ENCODE assay signal across 8 mouse cellular contexts in genomic region chr10:79916808-79917531, GRCm38 (mm10). TPM values are rescaled to one million over a fixed set of nuclear protein-coding genes. Genes with fewer than 3 reads are reported as not detected.
A peak's percentile ranks its signal among the peaks of the same experiment; 100 is the strongest.
DNase-seq lines count a peak whose midpoint lies in the region; ATAC-seq and TF ChIP-seq lines count a peak whose summit lies in the region.

Gene Kiss1r (plus strand): TSS chr10:79916971.

- WGBS in forebrain, embryonic 14.5 days = 1% methylated on average over 36 of the region's 42 CpGs
- 3% methylated on average over 42 of the region's 42 CpGs for WGBS in liver, embryonic 16.5 days (ENCODE audit: insufficient replicate concordance)
- WGBS in neural tube, embryonic 11.5 days = 2% methylated on average over 42 of the region's 42 CpGs
- 2% methylated on average over 42 of the region's 42 CpGs for WGBS in stomach, postnatal 0 days

- H3K79me2 ChIP-seq in CH12.LX (replicated peaks; ENCODE audit: control insufficient read depth, extremely low read depth, insufficient read depth, poor library complexity, severe bottlenecking) = no peaks in the 10 kb centered on the region; the same call in 1 of the 2 replicates

- peak; percentile 64 for DNase-seq in CH12.LX (ENCODE audit: extremely low read depth)
- peak; percentile 83 for DNase-seq in forebrain, embryonic 14.5 days (ENCODE audit: low spot score)
- peak; percentile 90 to 91 for DNase-seq in heart, postnatal 10 days
- DNase-seq in kidney, postnatal 4 days = peak; percentile 92 to 93
- DNase-seq in neural tube, embryonic 11.5 days (ENCODE audit: low spot score) = peak; percentile 85
- peak; percentile 91 for DNase-seq in stomach, postnatal 0 days (ENCODE audit: low spot score)

- intact Hi-C loops in heart, postnatal 10 days (cut with DNase I) = loop anchor here (5.0 kb wide), 1 partner anchor 35 kb away; no protein-coding TSS in a partner anchor

- peak; percentile 95 for TF ChIP-seq POLR2A in CH12.LX (IDR thresholded peaks at IDR 0.05; ENCODE audit: low read depth, low read length)

- H3K27me3 ChIP-seq in CH12.LX (replicated peaks) = no peaks in the 10 kb centered on the region
- H3K27me3 ChIP-seq in forebrain, embryonic 14.5 days (replicated peaks; ENCODE audit: control insufficient read depth, insufficient read depth, low read length) = peaks cover 46% of the 10 kb centered on the region
- peaks cover 48% of the 10 kb centered on the region for H3K27me3 ChIP-seq in liver, embryonic 16.5 days (ENCODE audit: control insufficient read depth, insufficient read depth, low read depth, low read length)
- H3K27me3 ChIP-seq in neural tube, embryonic 11.5 days (ENCODE audit: control insufficient read depth, insufficient read depth, low read length) = peaks cover 49% of the 10 kb centered on the region
- peaks cover 2% of the 10 kb centered on the region; the same call in 1 of the 2 replicates for H3K27me3 ChIP-seq in stomach, postnatal 0 days (ENCODE audit: control insufficient read depth, insufficient read depth, low read length)

- peak within 1 kb of the TSS; percentile 83 to 93 (median 87) for H3K4me3 ChIP-seq in CH12.LX (replicated peaks in 1 of 3; ENCODE audit: low read depth in 2 of 3, low read length in 2 of 3, poor library complexity in 1 of 3)
- H3K4me3 ChIP-seq in forebrain, embryonic 14.5 days (ENCODE audit: low read depth, low read length) = peak within 1 kb of the TSS; percentile 82
- peak within 1 kb of the TSS; percentile 79 for H3K4me3 ChIP-seq in liver, embryonic 16.5 days (ENCODE audit: low read depth, low read length)
- peak within 1 kb of the TSS; percentile 74 for H3K4me3 ChIP-seq in neural tube, embryonic 11.5 days (ENCODE audit: low read depth, low read length)
- peak within 1 kb of the TSS; percentile 79 for H3K4me3 ChIP-seq in stomach, postnatal 0 days (ENCODE audit: low read depth, low read length)

- H3K9me3 ChIP-seq in CH12.LX (replicated peaks; ENCODE audit: low read length) = peaks cover 4% of the 10 kb centered on the region
- no peaks in the 10 kb centered on the region for H3K9me3 ChIP-seq in forebrain, embryonic 14.5 days (replicated peaks; ENCODE audit: control insufficient read depth, low read length)
- H3K9me3 ChIP-seq in liver, embryonic 16.5 days (replicated peaks; ENCODE audit: control insufficient read depth, low read length) = no peaks in the 10 kb centered on the region
- H3K9me3 ChIP-seq in neural tube, embryonic 11.5 days (ENCODE audit: control insufficient read depth, low read length) = no peaks in the 10 kb centered on the region
- H3K9me3 ChIP-seq in stomach, postnatal 0 days (ENCODE audit: control insufficient read depth, low read length) = no peaks in the 10 kb centered on the region

- H3K36me3 ChIP-seq in CH12.LX (replicated peaks in 1 of 2; ENCODE audit: control insufficient read depth in 1 of 2, insufficient read depth in 1 of 2, low read length in 1 of 2) = peaks cover 0 to 21% of the 10 kb centered on the region in 2 experiments
- no peaks in the 10 kb centered on the region for H3K36me3 ChIP-seq in forebrain, embryonic 14.5 days (ENCODE audit: control insufficient read depth, insufficient read depth, low read length)
- no peaks in the 10 kb centered on the region for H3K36me3 ChIP-seq in liver, embryonic 16.5 days (ENCODE audit: control insufficient read depth, insufficient read depth)
- H3K36me3 ChIP-seq in neural tube, embryonic 11.5 days (ENCODE audit: control insufficient read depth, insufficient read depth, low read length) = peaks cover under 1% of the 10 kb centered on the region; the same call in 1 of the 2 replicates
- H3K36me3 ChIP-seq in stomach, postnatal 0 days (ENCODE audit: control insufficient read depth, insufficient read depth, low read length) = peaks cover under 1% of the 10 kb centered on the region; the same call in 1 of the 2 replicates

- in situ Hi-C loops in CH12.LX (cut with MboI; ENCODE audit: low pct_ligation_motif_present, low pct_unique_long_range_greater_than_20kb, low sequenced_read_pairs) = no loop called here

- H3K27ac ChIP-seq in CH12.LX (ENCODE audit: insufficient read depth, low read depth) = no peak within 1 kb of the TSS
- H3K27ac ChIP-seq in forebrain, embryonic 14.5 days (ENCODE audit: low read depth, low read length) = peak within 1 kb of the TSS; percentile 60
- H3K27ac ChIP-seq in liver, embryonic 16.5 days (ENCODE audit: low read length) = peak within 1 kb of the TSS; percentile 88
- peak within 1 kb of the TSS; percentile 34; the same call in 1 of the 2 replicates for H3K27ac ChIP-seq in neural tube, embryonic 11.5 days (ENCODE audit: low read depth, low read length)
- H3K27ac ChIP-seq in stomach, postnatal 0 days (replicated peaks) = peak within 1 kb of the TSS; percentile 89

- H3K4me1 ChIP-seq in CH12.LX (ENCODE audit: control insufficient read depth in 1 of 2, insufficient read depth in 2 of 2) = peaks cover 10 to 30% of the 10 kb centered on the region in 2 experiments
- H3K4me1 ChIP-seq in forebrain, embryonic 14.5 days (ENCODE audit: control insufficient read depth, insufficient read depth, low read length) = peaks cover 17% of the 10 kb centered on the region
- H3K4me1 ChIP-seq in liver, embryonic 16.5 days (ENCODE audit: control insufficient read depth, low read depth, low read length) = peaks cover 71% of the 10 kb centered on the region
- H3K4me1 ChIP-seq in neural tube, embryonic 11.5 days (ENCODE audit: control insufficient read depth, insufficient read depth, low read length) = peaks cover 23% of the 10 kb centered on the region
- peaks cover 3% of the 10 kb centered on the region; the same call in 1 of the 2 replicates for H3K4me1 ChIP-seq in stomach, postnatal 0 days (replicated peaks; ENCODE audit: control insufficient read depth, insufficient read depth)

- ATAC-seq in cerebellum, adult (ENCODE audit: insufficient number of reproducible peaks, low FRiP score, low TSS enrichment) = peak; percentile 69
- ATAC-seq in forebrain, embryonic 14.5 days = peak; percentile 92
- ATAC-seq in liver, embryonic 16.5 days (ENCODE audit: low read depth) = peak; percentile 80
- ATAC-seq in neural tube, embryonic 11.5 days (ENCODE audit: insufficient read depth, low FRiP score, low TSS enrichment) = peak; percentile 79
- peak; percentile 72 for ATAC-seq in stomach, postnatal 0 days (ENCODE audit: low FRiP score, low TSS enrichment)

- dilution Hi-C loops in CH12.LX (cut with MboI; ENCODE audit: extremely low pct_ligation_motif_present, extremely low pct_unique_long_range_greater_than_20kb, low sequenced_read_pairs) = no loop called here

- peak within 1 kb of the TSS; percentile 94 for H3K9ac ChIP-seq in CH12.LX (ENCODE audit: insufficient read depth, low read depth)
- H3K9ac ChIP-seq in forebrain, embryonic 14.5 days (ENCODE audit: low read length) = peak within 1 kb of the TSS; percentile 96
- H3K9ac ChIP-seq in liver, embryonic 16.5 days (ENCODE audit: low read depth, low read length) = peak within 1 kb of the TSS; percentile 89
- peak within 1 kb of the TSS; percentile 92 for H3K9ac ChIP-seq in neural tube, embryonic 11.5 days (ENCODE audit: low read length)
- peak within 1 kb of the TSS; percentile 97 for H3K9ac ChIP-seq in stomach, postnatal 0 days (ENCODE audit: low read length)

- TF ChIP-seq CTCF in CH12.LX (conservative IDR thresholded peaks at IDR 0.05 in 1 of 2, IDR thresholded peaks at IDR 0.05 in 1 of 2; ENCODE audit: low read depth in 2 of 2, low read length in 2 of 2) = no peak
- no peak for TF ChIP-seq CTCF in stomach, postnatal 0 days (IDR thresholded peaks at IDR 0.05; ENCODE audit: low read depth)

- peak within 1 kb of the TSS; percentile 55 for H3K4me2 ChIP-seq in CH12.LX (ENCODE audit: insufficient read depth, low read depth, poor library complexity, severe bottlenecking)
- peak within 1 kb of the TSS; percentile 93 for H3K4me2 ChIP-seq in forebrain, embryonic 14.5 days (ENCODE audit: low read length)
- peak within 1 kb of the TSS; percentile 95 for H3K4me2 ChIP-seq in liver, embryonic 16.5 days (ENCODE audit: low read depth, low read length)
- peak within 1 kb of the TSS; percentile 73 for H3K4me2 ChIP-seq in neural tube, embryonic 11.5 days (ENCODE audit: low read depth)
- peak within 1 kb of the TSS; percentile 88 for H3K4me2 ChIP-seq in stomach, postnatal 0 days (replicated peaks; ENCODE audit: low read depth)

- no peak for TF ChIP-seq EP300 in CH12.LX (IDR thresholded peaks at IDR 0.05; ENCODE audit: low read length)
- no peak for TF ChIP-seq EP300 in stomach, postnatal 0 days (optimal IDR thresholded peaks at IDR 0.05)

- no peak for TF ChIP-seq RAD21 in CH12.LX (IDR thresholded peaks at IDR 0.05; ENCODE audit: low read depth, low read length)

TF ChIP-seq in CH12.LX, 34 proteins besides CTCF, POLR2A, EP300 and RAD21:
- TF ChIP-seq HCFC1 (IDR thresholded peaks at IDR 0.05; ENCODE audit: low read depth, low read length) (peak; percentile 70), NELFE (IDR thresholded peaks at IDR 0.05; ENCODE audit: low read depth, low read length) (peak; percentile 92), USF2 (conservative IDR thresholded peaks at IDR 0.05; ENCODE audit: low read depth, low read length) (no peak), TCF12 (IDR thresholded peaks at IDR 0.05; ENCODE audit: low read depth, low read length) (peak; percentile 88), TBP (conservative IDR thresholded peaks at IDR 0.05; ENCODE audit: low read depth, low read length) (0 out of 2 replicates have a peak, but pooled peaks have one; percentile 28), E2F4 (IDR thresholded peaks at IDR 0.05; ENCODE audit: insufficient replicate concordance, low read depth, low read length) (no peak), MXI1 (IDR thresholded peaks at IDR 0.05; ENCODE audit: low read depth, low read length) (peak; percentile 53), NRF1 (IDR thresholded peaks at IDR 0.05; ENCODE audit: low read depth, low read length) (0 out of 2 replicates have a peak, but pooled peaks have one; percentile 9), ZMIZ1 (IDR thresholded peaks at IDR 0.05; ENCODE audit: low read depth, low read length) (peak; percentile 40; the same call in 1 of the 2 replicates), SMC3 (IDR thresholded peaks at IDR 0.05; ENCODE audit: low read depth, low read length) (no peak)

RNA-seq across cellular contexts. Expression of gene Kiss1r, which starts in this region (rescaled TPM):
- total RNA-seq in CH12.LX (2012; rRNA removed) = 0.21 and 0.76 TPM in 2 replicates
- total RNA-seq in CH12.LX (2014; rRNA removed) = 0.24 and 0.32 TPM in 2 replicates
- polyA plus RNA-seq in CH12.LX (2012; ENCODE audit: insufficient read length, low read depth) = 0.17 and 0.20 TPM in 2 replicates
- polyA plus RNA-seq in forebrain, embryonic 14.5 days (2014; fragmentation: Nextera tagmentation; extraction: Ambion mirVana) = 1.6 and 1.8 TPM in 2 replicates
- total RNA-seq in heart, postnatal 10 days (2021) = under 1 TPM; 0.17 to 0.22 TPM
- polyA plus RNA-seq in liver, embryonic 16.5 days (2015; fragmentation: Nextera tagmentation; extraction: Ambion mirVana) = 0.18 and 0.20 TPM in 2 replicates
- polyA plus RNA-seq in neural tube, embryonic 11.5 days (2014; fragmentation: Nextera tagmentation; extraction: Ambion mirVana) = 0.77 and 0.80 TPM in 2 replicates
- polyA plus RNA-seq in stomach, postnatal 0 days (2015; fragmentation: Nextera tagmentation; extraction: Ambion mirVana) = 0.79 and 0.99 TPM in 2 replicates

Comparison
In these comparisons a context has a peak if more than half of its experiments do, and no peak if none do; other contexts are left out.
1. Peak in DNase-seq, H3K4me3 ChIP-seq, H3K9ac ChIP-seq and H3K4me2 ChIP-seq in CH12.LX; RNA of the gene not detected or under 1 TPM.
2. Peak in DNase-seq in heart, postnatal 10 days; RNA of the gene not detected or under 1 TPM.
3. Peak in ATAC-seq, H3K4me3 ChIP-seq, H3K27ac ChIP-seq, H3K9ac ChIP-seq and H3K4me2 ChIP-seq in liver, embryonic 16.5 days; RNA of the gene not detected or under 1 TPM.
4. Peak in DNase-seq, ATAC-seq, H3K4me3 ChIP-seq, H3K27ac ChIP-seq, H3K9ac ChIP-seq and H3K4me2 ChIP-seq in neural tube, embryonic 11.5 days; RNA of the gene not detected or under 1 TPM.
5. Peak in DNase-seq, ATAC-seq, H3K4me3 ChIP-seq, H3K27ac ChIP-seq, H3K9ac ChIP-seq and H3K4me2 ChIP-seq in stomach, postnatal 0 days; RNA of the gene not detected or under 1 TPM.